Mouse (Mus musculus): ENCODE results near the gene Ddx19b.

DNA sequence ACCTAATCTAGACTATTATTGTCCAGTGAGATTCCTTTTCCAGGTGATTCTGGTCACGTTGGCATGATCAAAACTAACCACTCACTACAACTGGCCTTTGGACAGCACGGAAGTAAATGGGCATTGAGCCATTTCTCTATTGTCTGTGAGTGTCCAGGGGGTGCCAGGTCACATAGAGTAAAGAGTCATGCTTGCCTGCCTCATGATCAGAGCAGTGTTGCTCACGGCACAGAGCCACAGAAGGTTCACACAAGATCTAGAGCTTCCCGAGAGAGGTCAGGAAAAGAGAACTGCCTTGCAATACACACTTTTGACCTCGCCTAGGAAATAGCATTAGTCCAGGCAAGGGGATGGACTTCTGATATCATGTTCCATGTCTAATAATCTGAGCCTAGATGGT is 47.9 kb upstream of the Ddx19b start:
- no peak for TF ChIP-seq ZC3H11A (IDR thresholded peaks at IDR 0.05; ENCODE audit: borderline replicate concordance, low read depth, low read length)
- no peak for TF ChIP-seq CHD2 (IDR thresholded peaks at IDR 0.05; ENCODE audit: low read depth, low read length)
- no peak for TF ChIP-seq HCFC1 (IDR thresholded peaks at IDR 0.05; ENCODE audit: borderline replicate concordance, insufficient read depth, low read length)
